Mouse (Mus musculus): ENCODE data around the gene Pfas. TPM values are rescaled to one million over a fixed set of nuclear protein-coding genes. Genes with fewer than 3 reads are reported as not detected.
"Not testable (repeated sequence)": the region's sequence is repeated elsewhere in the genome, so short reads cannot be mapped to it uniquely, and the experiment has no call there.

The Pfas gene
- polyA plus RNA-seq, 1 experiment from 2014 or later = 22.5 TPM

DNA sequence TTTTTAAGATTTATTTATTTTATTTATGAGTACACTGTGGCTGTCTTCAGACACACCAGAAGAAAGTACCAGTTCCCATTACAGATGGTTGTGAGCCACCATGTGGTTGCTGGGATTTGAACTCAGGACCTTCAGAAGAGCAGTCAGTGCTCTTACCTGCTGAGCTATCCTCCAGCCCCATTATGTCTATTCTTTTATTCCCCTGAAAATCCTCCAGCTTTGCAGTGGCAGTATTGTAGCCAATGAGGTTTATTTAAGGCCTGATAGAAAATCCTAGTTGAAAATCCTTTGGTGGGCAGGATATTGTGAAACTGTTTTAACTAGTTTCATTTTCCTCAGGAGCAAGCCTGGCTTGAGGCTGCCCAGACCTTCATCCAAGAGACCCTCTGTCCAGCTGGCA lies 12.4 kb upstream of the Pfas start:
- H3K4me2 ChIP-seq (ENCODE audit: low read depth, low read length) = no peak overlapping the region
- H3K4me3 ChIP-seq (ENCODE audit: low read length) = no peak overlapping the region
- peaks cover 11% of the 10 kb centered on the region for H3K36me3 ChIP-seq (ENCODE audit: control insufficient read depth, insufficient read depth, low read length)
- no peak for ATAC-seq
- no peak overlapping the region for H3K9ac ChIP-seq (ENCODE audit: low read depth, low read length)
- H3K4me1 ChIP-seq (ENCODE audit: control insufficient read depth, insufficient read depth, low read length) = peaks cover 7% of the 10 kb centered on the region
- H3K27me3 ChIP-seq (replicated peaks; ENCODE audit: control insufficient read depth, insufficient read depth, low read length) = no peaks in the 10 kb centered on the region
- no peak overlapping the region for H3K27ac ChIP-seq (ENCODE audit: low read length)
- no peaks in the 10 kb centered on the region for H3K9me3 ChIP-seq (ENCODE audit: control insufficient read depth, low read length)

DNA sequence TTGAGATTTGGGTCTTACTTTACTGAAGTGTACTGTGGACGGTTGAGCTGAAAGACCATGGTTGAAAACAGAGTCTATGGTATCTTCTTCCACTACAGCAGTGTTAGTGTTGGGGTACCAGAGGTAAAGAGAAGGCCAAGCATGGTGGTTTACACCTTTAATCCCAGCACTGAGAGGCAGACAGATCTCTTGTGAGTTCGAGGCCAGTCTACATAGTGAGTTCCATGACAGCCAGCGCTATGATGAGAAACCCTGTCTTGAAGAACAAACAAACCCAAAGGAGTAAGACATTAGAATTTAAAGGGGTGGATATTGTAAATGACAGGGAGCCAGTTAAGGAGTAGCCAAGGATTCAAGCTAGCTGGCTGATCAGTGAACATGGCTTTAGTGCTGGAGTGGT lies 8.5 kb upstream of the Pfas start:
- H3K36me3 ChIP-seq (ENCODE audit: control insufficient read depth, insufficient read depth, low read length) = no peaks in the 10 kb centered on the region
- WGBS = 58% methylated on average over 3 of the region's 3 CpGs
- H3K9ac ChIP-seq (ENCODE audit: low read depth, low read length) = peak overlapping the region; percentile 73
- ATAC-seq = no peak
- peak overlapping the region; percentile 58 for H3K4me3 ChIP-seq (ENCODE audit: low read length)
- H3K9me3 ChIP-seq (ENCODE audit: control insufficient read depth, low read length) = no peaks in the 10 kb centered on the region
- no peaks in the 10 kb centered on the region for H3K27me3 ChIP-seq (replicated peaks; ENCODE audit: control insufficient read depth, insufficient read depth, low read length)
- H3K4me2 ChIP-seq (ENCODE audit: low read depth, low read length) = peak overlapping the region; percentile 77
- no peak overlapping the region for H3K27ac ChIP-seq (ENCODE audit: low read length)
- peaks cover 7% of the 10 kb centered on the region for H3K4me1 ChIP-seq (ENCODE audit: control insufficient read depth, insufficient read depth, low read length)

DNA sequence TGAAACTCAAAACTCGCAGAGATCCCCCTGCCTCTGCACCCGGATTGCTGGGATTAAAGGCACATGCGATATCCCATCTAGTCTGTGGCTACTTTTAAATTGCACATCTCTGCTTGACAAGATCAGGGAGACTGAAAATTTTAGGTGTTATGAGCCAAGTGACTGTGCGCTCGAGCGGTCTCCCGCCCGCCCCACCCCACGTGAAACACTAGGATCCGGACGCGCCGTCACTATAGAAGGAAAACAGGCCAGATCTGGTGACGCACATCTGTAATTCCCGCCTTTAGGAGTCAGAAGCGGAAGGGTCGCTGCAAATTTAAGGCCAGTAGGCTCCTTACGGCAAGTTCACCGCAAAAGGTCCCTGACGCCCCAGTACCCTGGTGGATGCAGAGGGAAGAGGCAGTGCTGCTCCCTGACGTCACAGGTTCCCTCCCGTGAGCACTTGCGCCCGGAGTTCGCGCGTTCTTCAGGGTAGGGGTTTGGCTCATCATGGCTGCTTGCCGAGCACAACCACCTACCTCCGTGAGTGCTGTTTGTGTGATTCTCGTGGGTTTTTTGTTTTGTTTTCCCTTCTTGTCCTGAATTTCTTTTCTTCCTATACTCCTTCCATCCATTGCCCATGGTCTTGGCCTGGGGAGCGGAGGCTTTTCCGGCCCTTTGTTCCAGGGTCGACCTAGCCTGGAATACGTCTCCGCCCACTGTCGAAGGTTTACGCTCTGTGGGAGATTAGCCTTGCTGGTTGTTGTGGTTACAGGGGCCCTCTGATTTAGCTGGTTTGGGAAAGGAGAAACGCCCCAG lies 7.6 kb upstream of the Pfas start, which contains the start of gene Ctc1:
Ctc1 (plus strand) TSS at position 268 of the 798 bp plus-strand sequence.
- Histone ChIP-seq H3K27me3 (replicated peaks; ENCODE audit: control insufficient read depth, insufficient read depth, low read length) (no peaks in the 10 kb centered on the region), H3K4me3 (ENCODE audit: low read length) (peak within 1 kb of the TSS; percentile 58), H3K27ac (ENCODE audit: low read length) (peak within 1 kb of the TSS; percentile 93), H3K9ac (ENCODE audit: low read depth, low read length) (peak within 1 kb of the TSS; percentile 73), H3K4me1 (ENCODE audit: control insufficient read depth, insufficient read depth, low read length) (peaks cover 7% of the 10 kb centered on the region), H3K36me3 (ENCODE audit: control insufficient read depth, insufficient read depth, low read length) (no peaks in the 10 kb centered on the region), H3K4me2 (ENCODE audit: low read depth, low read length) (peak within 1 kb of the TSS; percentile 77), H3K9me3 (ENCODE audit: control insufficient read depth, low read length) (no peaks in the 10 kb centered on the region)
- 2% methylated on average over 38 of the region's 38 CpGs for WGBS
- ATAC-seq = peak; percentile 95

GRCm38 (mm10) chr11:69012071-69012601 lies 3.9 kb upstream of the Pfas start:
- H3K9me3 ChIP-seq (ENCODE audit: control insufficient read depth, low read length) = no peaks in the 10 kb centered on the region
- WGBS = under 1% methylated on average over 18 of the region's 18 CpGs
- peak overlapping the region; percentile 70 for H3K9ac ChIP-seq (ENCODE audit: low read depth, low read length)
- H3K4me1 ChIP-seq (ENCODE audit: control insufficient read depth, insufficient read depth, low read length) = peaks cover 13% of the 10 kb centered on the region
- no peaks in the 10 kb centered on the region for H3K27me3 ChIP-seq (replicated peaks; ENCODE audit: control insufficient read depth, insufficient read depth, low read length)
- peak overlapping the region; percentile 82 for H3K4me2 ChIP-seq (ENCODE audit: low read depth, low read length)
- H3K36me3 ChIP-seq (ENCODE audit: control insufficient read depth, insufficient read depth, low read length) = no peaks in the 10 kb centered on the region
- peak; percentile 67 for ATAC-seq
- peak overlapping the region; percentile 93 for H3K27ac ChIP-seq (ENCODE audit: low read length)
- H3K4me3 ChIP-seq (ENCODE audit: low read length) = peak overlapping the region; percentile 61

- 47% methylated on average over 2 of the region's 2 CpGs for WGBS
- H3K4me3 ChIP-seq (ENCODE audit: low read length) = peak overlapping the region; percentile 61
- peak overlapping the region; percentile 82 for H3K4me2 ChIP-seq (ENCODE audit: low read depth, low read length)
- not testable (repeated sequence) for H3K9ac ChIP-seq (ENCODE audit: low read depth, low read length); H3K36me3 ChIP-seq (ENCODE audit: control insufficient read depth, insufficient read depth, low read length); H3K27me3 ChIP-seq (replicated peaks; ENCODE audit: control insufficient read depth, insufficient read depth, low read length); H3K27ac ChIP-seq (ENCODE audit: low read length); ATAC-seq; H3K9me3 ChIP-seq (ENCODE audit: control insufficient read depth, low read length)
- peaks cover 10% of the 10 kb centered on the region for H3K4me1 ChIP-seq (ENCODE audit: control insufficient read depth, insufficient read depth, low read length)
Observed at GRCm38 (mm10) chr11:69011445-69011844, 3.2 kb upstream of the Pfas start.

DNA sequence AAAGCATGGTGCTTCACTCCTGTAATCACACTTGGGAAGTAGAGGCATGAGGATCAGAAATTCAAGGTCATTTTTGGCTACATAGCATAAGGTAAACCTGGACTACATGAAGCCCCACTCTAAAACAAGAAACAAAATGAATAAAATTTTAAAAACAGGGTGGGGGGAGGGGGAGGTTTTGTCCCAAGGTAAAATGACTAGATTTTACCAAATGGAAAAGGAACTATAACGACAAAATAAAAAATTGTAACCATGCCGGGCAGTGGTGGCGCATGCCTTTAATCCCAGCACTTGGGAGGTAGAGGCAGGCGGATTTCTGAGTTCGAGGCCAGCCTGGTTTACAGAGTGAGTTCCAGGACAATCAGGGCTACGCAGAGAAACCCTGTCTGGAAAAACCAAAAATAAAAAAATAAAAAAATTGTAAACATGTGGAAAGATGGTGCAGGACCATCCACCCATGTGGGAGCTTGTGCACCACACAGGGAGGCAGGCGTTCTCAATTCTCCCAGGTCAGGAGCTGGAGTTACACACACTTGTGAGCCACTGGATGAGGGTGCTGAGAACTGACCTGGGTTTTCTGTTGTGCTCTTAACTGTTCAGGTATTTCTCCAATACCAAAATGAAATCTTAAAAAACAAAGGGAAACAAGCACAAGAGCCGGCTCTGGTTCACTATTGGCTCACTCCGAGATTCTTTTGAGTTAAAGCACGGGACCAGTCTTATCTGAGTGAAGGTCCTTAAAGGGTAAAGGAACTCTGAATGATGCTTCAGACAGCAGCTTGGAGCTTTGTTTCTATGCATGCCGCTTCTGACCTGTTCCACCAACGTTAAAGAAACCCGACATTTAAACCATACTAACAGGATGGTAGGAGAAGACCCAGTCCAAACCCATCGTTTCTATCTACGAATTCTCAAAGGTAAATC lies 2.4 kb upstream of the Pfas start:
- H3K36me3 ChIP-seq (ENCODE audit: control insufficient read depth, insufficient read depth, low read length) = no peaks in the 10 kb centered on the region
- no peak for ATAC-seq
- H3K9me3 ChIP-seq (ENCODE audit: control insufficient read depth, low read length) = no peaks in the 10 kb centered on the region
- H3K4me2 ChIP-seq (ENCODE audit: low read depth, low read length) = no peak overlapping the region
- H3K9ac ChIP-seq (ENCODE audit: low read depth, low read length) = no peak overlapping the region; the same call in 1 of the 2 replicates
- H3K4me1 ChIP-seq (ENCODE audit: control insufficient read depth, insufficient read depth, low read length) = peaks cover 10% of the 10 kb centered on the region
- no peaks in the 10 kb centered on the region for H3K27me3 ChIP-seq (replicated peaks; ENCODE audit: control insufficient read depth, insufficient read depth, low read length)
- H3K4me3 ChIP-seq (ENCODE audit: low read length) = no peak overlapping the region
- WGBS = 87% methylated on average over 15 of the region's 15 CpGs
- no peak overlapping the region for H3K27ac ChIP-seq (ENCODE audit: low read length)

DNA sequence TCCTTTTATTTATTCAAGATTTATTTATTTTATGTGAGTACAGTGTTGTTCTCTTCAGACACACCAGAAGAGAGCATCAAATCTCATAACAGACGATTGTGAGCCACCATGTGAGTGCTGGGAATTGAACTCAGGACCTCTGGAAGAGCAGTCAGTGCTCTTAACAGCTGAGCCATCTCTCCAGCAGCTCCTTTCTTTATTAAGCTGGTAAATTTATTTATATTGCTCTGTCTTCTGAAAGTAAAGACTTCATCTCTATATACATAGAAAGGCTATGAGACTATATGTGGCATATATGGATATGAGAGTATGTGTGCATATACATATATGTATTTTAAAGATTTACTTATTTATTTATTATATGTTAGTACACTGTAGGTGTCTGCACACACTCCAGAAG lies 1.2 kb upstream of the Pfas start:
- no peak for ATAC-seq
- no peaks in the 10 kb centered on the region for H3K27me3 ChIP-seq (replicated peaks; ENCODE audit: control insufficient read depth, insufficient read depth, low read length)
- whole genome bisulfite sequencing = 87% methylated on average over 1 of the region's 1 CpGs
- peaks cover 10% of the 10 kb centered on the region for H3K4me1 ChIP-seq (ENCODE audit: control insufficient read depth, insufficient read depth, low read length)
- no peak overlapping the region for H3K27ac ChIP-seq (ENCODE audit: low read length)
- H3K4me2 ChIP-seq (ENCODE audit: low read depth, low read length) = no peak overlapping the region
- no peak overlapping the region for H3K4me3 ChIP-seq (ENCODE audit: low read length)
- no peak overlapping the region for H3K9ac ChIP-seq (ENCODE audit: low read depth, low read length)
- no peaks in the 10 kb centered on the region for H3K9me3 ChIP-seq (ENCODE audit: control insufficient read depth, low read length)
- H3K36me3 ChIP-seq (ENCODE audit: control insufficient read depth, insufficient read depth, low read length) = no peaks in the 10 kb centered on the region

- H3K4me2 ChIP-seq (ENCODE audit: low read depth, low read length); H3K27ac ChIP-seq (ENCODE audit: low read length); H3K9ac ChIP-seq (ENCODE audit: low read depth, low read length); H3K27me3 ChIP-seq (replicated peaks; ENCODE audit: control insufficient read depth, insufficient read depth, low read length); H3K36me3 ChIP-seq (ENCODE audit: control insufficient read depth, insufficient read depth, low read length); H3K4me3 ChIP-seq (ENCODE audit: low read length); ATAC-seq; H3K9me3 ChIP-seq (ENCODE audit: control insufficient read depth, low read length): not testable (repeated sequence)
- peaks cover 10% of the 10 kb centered on the region for H3K4me1 ChIP-seq (ENCODE audit: control insufficient read depth, insufficient read depth, low read length)
Observed at GRCm38 (mm10) chr11:69006575-69006974, 1.7 kb downstream of the Pfas start.

- no peak overlapping the region for H3K4me3 ChIP-seq (ENCODE audit: low read length)
- no peak overlapping the region for H3K4me2 ChIP-seq (ENCODE audit: low read depth, low read length)
- H3K27ac ChIP-seq (ENCODE audit: low read length) = no peak overlapping the region
- H3K4me1 ChIP-seq (ENCODE audit: control insufficient read depth, insufficient read depth, low read length) = peaks cover 10% of the 10 kb centered on the region
- no peak overlapping the region for H3K9ac ChIP-seq (ENCODE audit: low read depth, low read length)
- H3K36me3 ChIP-seq (ENCODE audit: control insufficient read depth, insufficient read depth, low read length) = peaks cover 14% of the 10 kb centered on the region; the same call in 1 of the 2 replicates
- H3K9me3 ChIP-seq (ENCODE audit: control insufficient read depth, low read length) = no peaks in the 10 kb centered on the region
- WGBS = 84% methylated on average over 7 of the region's 7 CpGs
- H3K27me3 ChIP-seq (replicated peaks; ENCODE audit: control insufficient read depth, insufficient read depth, low read length) = no peaks in the 10 kb centered on the region
- ATAC-seq = no peak
Observed at GRCm38 (mm10) chr11:69005193-69005592, 3.1 kb downstream of the Pfas start.
